Mouse (Mus musculus): ENCODE measurements around the gene Hspa1a.

GRCm38 (mm10) chr17:34924258-34924657 is 47.7 kb downstream of the Hspa1a start:
- TF ChIP-seq GATA1 (IDR thresholded peaks at IDR 0.05; ENCODE audit: borderline replicate concordance, low read length) (no peak), FLI1 (IDR thresholded peaks at IDR 0.05; ENCODE audit: low read length) (no peak)

All from megakaryocyte, embryonic 14.5 days (primary cell).